Mouse (Mus musculus) small intestine, adult 2 months (tissue): ENCODE data around the gene Tbck.

Experiments used
- CTCF ChIP-seq: fragments of 200-500 bp; IDR thresholded peaks from 2 replicates; pipeline ENCODE4 v1.5.1; 2012; ENCODE audit warnings: low read depth, mild to moderate bottlenecking, control low read depth, inconsistent platforms, low read length, moderate library complexity, mixed read lengths; ENCODE audit not compliant: insufficient replicate concordance, insufficient read length; ENCODE audit errors: extremely low read depth
- POLR2A ChIP-seq: fragments of 200-500 bp; IDR thresholded peaks from 2 replicates; pipeline ENCODE4 v1.6.1; 2012; ENCODE audit warnings: low read depth, mild to moderate bottlenecking, control low read depth, inconsistent platforms, low read length, moderate library complexity

DNA sequence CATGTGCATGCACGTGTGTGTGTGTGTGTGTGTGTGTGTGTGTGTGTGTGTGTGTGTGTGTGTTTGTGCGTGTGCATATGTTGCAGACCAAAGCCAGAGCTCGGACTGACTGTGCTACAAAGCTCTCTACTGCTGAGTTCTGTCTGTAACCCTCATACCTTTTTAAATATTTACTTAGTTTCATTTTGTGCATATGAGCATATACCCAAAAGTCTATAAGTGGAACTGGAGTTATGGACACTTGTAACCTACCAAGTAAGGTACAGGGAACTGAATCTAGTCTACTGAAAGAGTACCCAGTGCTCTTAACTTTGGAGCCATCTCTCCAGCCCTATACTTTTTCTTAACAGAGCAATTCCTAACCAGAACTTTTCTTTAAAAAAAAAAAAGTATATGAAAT is 118.0 kb downstream of the Tbck start:
- TF ChIP-seq CTCF: no peak
- no peak for TF ChIP-seq POLR2A
